Mouse (Mus musculus): ENCODE measurements around the gene Mettl25.

The Mettl25 gene

GRCm38 (mm10) chr10:105840928-105841888, at the start of gene Mettl25, which contains the start of gene Ccdc59:
Gene Mettl25, minus strand, starts transcription at chr10:105841380.
Gene Ccdc59, plus strand, starts transcription at chr10:105841067.
- DNase-seq: peak; percentile 97

- no peak for DNase-seq
These were observed 26.1 kb upstream of the Mettl25 start for GRCm38 (mm10) chr10:105867312-105867711.

GRCm38 (mm10) chr10:105851136-105851535, 10.0 kb upstream of the Mettl25 start:
- DNase-seq: no peak

GRCm38 (mm10) chr10:105850286-105850685, 9.1 kb upstream of the Mettl25 start:
- DNase-seq: no peak

- no peak for DNase-seq
These were observed 1.4 kb upstream of the Mettl25 start for GRCm38 (mm10) chr10:105842574-105842973.

- DNase-seq: peak; percentile 42
These were observed 6.5 kb downstream of the Mettl25 start for GRCm38 (mm10) chr10:105834627-105835228.

- DNase-seq: peak; percentile 10
These were observed 34.7 kb downstream of the Mettl25 start for GRCm38 (mm10) chr10:105806259-105807010.

GRCm38 (mm10) chr10:105803461-105803860, 37.7 kb downstream of the Mettl25 start:
- DNase-seq: no peak

- no peak for DNase-seq
These were observed 39.0 kb downstream of the Mettl25 start for GRCm38 (mm10) chr10:105802132-105802531.

- DNase-seq: no peak
These were observed 40.0 kb downstream of the Mettl25 start for GRCm38 (mm10) chr10:105801147-105801546.

GRCm38 (mm10) chr10:105797250-105797924, 43.8 kb downstream of the Mettl25 start:
- DNase-seq: peak; percentile 44

GRCm38 (mm10) chr10:105793776-105794552, 47.2 kb downstream of the Mettl25 start:
- DNase-seq: peak; percentile 51

GRCm38 (mm10) chr10:105788744-105789486, 52.3 kb downstream of the Mettl25 start:
- no peak for DNase-seq

GRCm38 (mm10) chr10:105783766-105784165, 57.4 kb downstream of the Mettl25 start:
- DNase-seq: peak; percentile 66

- peak; percentile 75 for DNase-seq
These were observed 66.8 kb downstream of the Mettl25 start for GRCm38 (mm10) chr10:105774382-105774781.

GRCm38 (mm10) chr10:105772821-105773302, 68.3 kb downstream of the Mettl25 start:
- no peak for DNase-seq

- DNase-seq: no peak
These were observed 77.2 kb downstream of the Mettl25 start for GRCm38 (mm10) chr10:105763959-105764358.

GRCm38 (mm10) chr10:105760460-105760859, 80.7 kb downstream of the Mettl25 start:
- DNase-seq: no peak

GRCm38 (mm10) chr10:105760046-105760445, 81.1 kb downstream of the Mettl25 start:
- DNase-seq: no peak

- no peak for DNase-seq
These were observed 87.2 kb downstream of the Mettl25 start for GRCm38 (mm10) chr10:105753831-105754605.
